Mouse (Mus musculus) hindbrain, embryonic 14.5 days (tissue): ENCODE measurements at regions not wholly inside any gene's neighbourhood (a gene's known extent, or its start where the extent isn't known, plus 50 kb on each side); places are given as distances from the start of the nearest gene placed in this dataset.

Experiments
- ATAC-seq: fragments of 200-750 bp; cut with Nextera tagmentation; 2 replicates; pipeline ENCODE4 v1.8.0; 2017; ENCODE audit warnings: moderate number of reproducible peaks, mild to moderate bottlenecking, moderate TSS enrichment, moderate library complexity; ENCODE audit not compliant: low FRiP score
- DNase-seq: peaks from one replicate; pipeline ENCODE4 v3.0.0-alpha.2; 2015; ENCODE audit warnings: low spot score
- H3K27ac ChIP-seq: fragments of 300-500 bp; sonication (generic); 2 replicates; pipeline ENCODE4 v1.5.1; 2014; ENCODE audit warnings: mild to moderate bottlenecking, moderate library complexity
- H3K27me3 ChIP-seq: fragments of 300-500 bp; sonication (generic); 2 replicates; pipeline ENCODE4 v1.6.1; 2014; ENCODE audit warnings: mild to moderate bottlenecking, low read length, mixed read lengths; ENCODE audit not compliant: control insufficient read depth, insufficient read depth
- H3K36me3 ChIP-seq: fragments of 300-500 bp; sonication (generic); replicated peaks from 2 replicates; pipeline ENCODE4 v1.6.1; 2014; ENCODE audit not compliant: control insufficient read depth, insufficient read depth
- H3K4me1 ChIP-seq: fragments of 300-500 bp; sonication (generic); replicated peaks from 2 replicates; pipeline ENCODE4 v1.6.1; 2014; ENCODE audit warnings: antibody characterized with exemption, low read length, mixed read lengths; ENCODE audit not compliant: control insufficient read depth, insufficient read depth
- H3K4me2 ChIP-seq: fragments of 300-500 bp; sonication (generic); replicated peaks from 2 replicates; pipeline ENCODE4 v1.6.1; 2014; ENCODE audit warnings: mild to moderate bottlenecking, moderate library complexity
- H3K4me3 ChIP-seq: fragments of 300-500 bp; sonication (generic); replicated peaks from 2 replicates; pipeline ENCODE4 v1.5.1; 2014; ENCODE audit warnings: mild to moderate bottlenecking, low read length
- H3K9ac ChIP-seq: fragments of 300-500 bp; sonication (generic); 2 replicates; pipeline ENCODE4 v1.6.1; 2014
- H3K9me3 ChIP-seq: fragments of 300-500 bp; sonication (generic); 2 replicates; pipeline ENCODE4 v1.6.1; 2016; ENCODE audit warnings: low read length; ENCODE audit not compliant: control insufficient read depth
- WGBS: fragments of 180-500 bp; shearing (Covaris S2); extraction: QIAGEN DNeasy Blood & Tissue Kit; methylation state at CpG from one replicate; pipeline ENCODE4 v1.1.7; 2014; 5-methylcytosine and 5-hydroxymethylcytosine counted together

DNA sequence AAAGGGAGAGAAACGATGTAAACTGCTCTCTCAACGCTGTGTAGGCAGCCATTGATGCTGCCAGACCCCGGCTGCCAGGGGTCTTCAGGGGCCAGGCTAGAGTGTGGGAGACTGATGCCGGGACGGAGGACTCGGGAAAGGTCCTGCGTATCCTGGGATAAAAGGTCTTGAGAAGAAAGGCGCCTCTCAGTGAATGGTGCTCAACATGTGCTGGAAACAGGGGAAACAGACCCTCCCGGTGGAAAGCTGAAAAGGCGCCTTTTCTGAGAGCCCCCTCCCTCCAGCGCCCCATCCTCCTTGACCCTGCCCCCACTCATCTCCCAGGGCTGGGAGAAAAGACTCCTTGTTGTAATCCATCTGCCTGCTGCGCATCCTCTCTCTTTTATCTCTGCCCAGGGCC is 101.1 kb upstream of the Lrig1 start:
- Histone ChIP-seq H3K4me3 (no peak overlapping the region), H3K4me1 (no peaks in the 10 kb centered on the region), H3K4me2 (peak overlapping the region; percentile 28), H3K9ac (no peak overlapping the region), H3K36me3 (no peaks in the 10 kb centered on the region), H3K27me3 (no peaks in the 10 kb centered on the region), H3K9me3 (peaks cover 10% of the 10 kb centered on the region), H3K27ac (no peak overlapping the region)
- ATAC-seq = peak; percentile 40; the same call in 1 of the 2 replicates
- DNase-seq = no peak
- WGBS = 7% methylated on average over 11 of the region's 12 CpGs

DNA sequence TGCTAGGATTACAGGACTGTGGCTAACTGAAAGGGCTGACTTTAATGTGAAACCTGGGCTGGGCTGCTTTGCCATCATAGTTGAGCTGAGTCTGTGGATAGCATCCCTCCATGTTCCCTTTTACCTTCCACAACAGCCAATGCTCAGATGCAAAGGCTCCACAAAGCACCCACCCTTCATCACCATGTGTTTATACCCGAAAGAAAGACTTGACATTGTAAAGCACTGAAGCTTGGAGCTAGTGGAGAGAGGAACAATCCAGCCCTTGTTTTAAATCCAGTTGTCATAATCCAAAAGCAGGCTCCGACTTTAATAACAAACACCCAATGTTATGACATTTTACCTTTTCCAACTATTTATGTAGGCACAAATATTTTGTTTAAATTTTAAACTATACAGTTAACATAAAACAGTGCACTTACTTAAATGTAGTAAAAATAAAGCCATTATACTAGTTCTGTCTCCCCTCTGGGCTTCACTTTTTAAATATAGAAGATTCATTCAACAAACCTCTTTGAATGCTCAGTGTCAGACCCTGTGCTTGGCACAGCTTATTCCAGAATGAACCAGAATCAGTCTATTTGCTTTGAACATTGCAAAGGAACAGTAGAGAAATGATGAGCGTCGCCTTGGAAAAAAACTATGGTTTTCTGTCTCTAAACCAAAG is 98.7 kb upstream of the Lrig1 start:
- H3K27ac ChIP-seq = no peak overlapping the region
- DNase-seq (no peak), ATAC-seq (no peak)
- no peak overlapping the region for H3K9ac ChIP-seq
- no peak overlapping the region for H3K4me2 ChIP-seq
- H3K4me1 ChIP-seq = no peaks in the 10 kb centered on the region
- H3K36me3 ChIP-seq = no peaks in the 10 kb centered on the region
- WGBS = 88% methylated on average over 4 of the region's 4 CpGs
- no peaks in the 10 kb centered on the region for H3K27me3 ChIP-seq
- no peak overlapping the region for H3K4me3 ChIP-seq
- H3K9me3 ChIP-seq = peaks cover 10% of the 10 kb centered on the region

DNA sequence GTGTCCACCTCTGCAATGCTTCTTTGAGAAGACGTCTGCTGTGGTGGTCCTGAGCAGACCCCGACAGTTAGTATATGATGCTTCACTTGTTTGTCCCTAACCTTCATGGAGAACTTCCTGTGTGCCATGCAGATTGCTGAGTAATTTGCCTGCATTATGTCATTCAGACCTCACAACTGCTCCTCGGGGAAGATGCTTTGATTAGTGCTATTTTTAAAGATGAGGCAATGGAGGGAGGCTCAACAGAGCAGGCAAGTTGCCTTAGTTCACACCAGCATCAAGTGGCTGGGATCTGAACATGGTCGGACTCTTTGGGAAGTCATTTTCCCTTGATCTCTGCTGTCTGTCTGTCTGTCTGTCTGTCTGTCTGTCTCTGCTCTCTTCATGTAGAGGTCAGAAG is 95.5 kb upstream of the Lrig1 start:
- Histone ChIP-seq H3K27ac (no peak overlapping the region), H3K4me2 (no peak overlapping the region), H3K4me3 (no peak overlapping the region), H3K27me3 (no peaks in the 10 kb centered on the region), H3K9ac (no peak overlapping the region), H3K4me1 (no peaks in the 10 kb centered on the region), H3K36me3 (no peaks in the 10 kb centered on the region), H3K9me3 (peaks cover 10% of the 10 kb centered on the region)
- DNase-seq (no peak), ATAC-seq (no peak)
- WGBS = 86% methylated on average over 4 of the region's 4 CpGs

DNA sequence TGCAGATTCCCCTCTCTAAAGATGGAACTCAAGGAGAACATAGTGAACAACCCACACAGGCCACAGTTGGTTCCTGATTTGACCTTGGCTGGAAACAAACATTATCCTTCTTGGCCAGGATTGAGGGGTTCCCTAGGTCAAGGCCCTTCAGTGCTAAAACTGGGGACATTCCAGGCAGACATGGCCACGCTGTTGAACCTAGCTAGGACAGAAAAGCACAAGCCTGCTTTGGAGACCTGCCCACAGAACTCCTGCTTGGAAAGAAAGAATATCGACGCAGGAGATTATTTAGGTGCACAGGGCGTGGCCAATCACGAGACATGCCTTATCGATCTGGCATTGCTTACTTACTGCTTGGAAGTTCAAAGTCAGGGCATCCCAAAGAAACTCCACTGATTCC is 93.6 kb upstream of the Lrig1 start:
- Histone ChIP-seq H3K9me3 (peaks cover 10% of the 10 kb centered on the region), H3K27me3 (no peaks in the 10 kb centered on the region), H3K27ac (no peak overlapping the region), H3K9ac (no peak overlapping the region), H3K4me1 (0 out of 2 replicates have a peak, but pooled peaks cover 2% of the 10 kb centered on the region), H3K36me3 (no peaks in the 10 kb centered on the region), H3K4me2 (no peak overlapping the region), H3K4me3 (no peak overlapping the region)
- no peak for ATAC-seq
- no peak for DNase-seq
- 96% methylated on average over 6 of the region's 6 CpGs for WGBS

- Histone ChIP-seq H3K4me1 (0 out of 2 replicates have a peak, but pooled peaks cover 7% of the 10 kb centered on the region), H3K4me3 (no peak overlapping the region), H3K4me2 (no peak overlapping the region), H3K9ac (no peak overlapping the region), H3K27ac (no peak overlapping the region), H3K9me3 (peaks cover 10% of the 10 kb centered on the region), H3K36me3 (no peaks in the 10 kb centered on the region), H3K27me3 (no peaks in the 10 kb centered on the region)
- ATAC-seq = no peak
- WGBS = 90% methylated on average over 4 of the region's 4 CpGs
- DNase-seq = no peak
These were observed 92.4 kb upstream of the Lrig1 start for GRCm38 (mm10) chr6:94792312-94792711.

DNA sequence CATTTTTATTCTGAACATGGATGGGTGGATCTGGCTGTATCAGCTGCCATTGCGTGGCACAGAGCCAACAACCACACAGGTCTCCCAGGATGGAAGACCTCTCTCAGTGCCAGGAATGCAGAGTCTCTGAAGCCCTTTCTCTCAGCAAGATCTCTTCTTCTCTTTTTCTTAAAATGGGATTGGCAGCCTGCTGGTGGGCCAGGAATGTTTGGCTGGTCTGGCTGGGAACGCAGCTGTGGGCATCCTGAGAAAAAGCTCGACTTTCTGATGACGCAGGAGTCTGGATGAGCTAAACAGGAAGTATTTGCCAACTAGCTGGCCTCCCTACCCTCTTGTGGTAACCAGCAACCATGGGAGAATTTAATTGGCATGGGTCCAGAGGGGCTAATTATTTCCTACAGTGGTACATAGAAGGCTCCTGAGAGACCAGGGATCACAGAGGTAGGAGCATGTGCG is 89.4 kb upstream of the Lrig1 start:
- WGBS = 51% methylated on average over 5 of the region's 5 CpGs
- Histone ChIP-seq H3K27ac (peak overlapping the region; percentile 23; the same call in 1 of the 2 replicates), H3K36me3 (no peaks in the 10 kb centered on the region), H3K9me3 (no peaks in the 10 kb centered on the region), H3K4me2 (no peak overlapping the region), H3K4me3 (no peak overlapping the region), H3K9ac (no peak overlapping the region), H3K4me1 (0 out of 2 replicates have a peak, but pooled peaks cover 7% of the 10 kb centered on the region), H3K27me3 (no peaks in the 10 kb centered on the region)
- peak; percentile 77 for DNase-seq
- ATAC-seq = peak; percentile 85

- 0 out of 2 replicates have a peak, but pooled peaks cover 4% of the 10 kb centered on the region for H3K4me1 ChIP-seq
- H3K36me3 ChIP-seq = no peaks in the 10 kb centered on the region
- no peak overlapping the region for H3K4me2 ChIP-seq
- ATAC-seq (no peak), DNase-seq (no peak)
- H3K27ac ChIP-seq = no peak overlapping the region
- H3K9ac ChIP-seq = no peak overlapping the region
- 79% methylated on average over 1 of the region's 1 CpGs for WGBS
- no peak overlapping the region for H3K4me3 ChIP-seq
- H3K27me3 ChIP-seq = no peaks in the 10 kb centered on the region
- no peaks in the 10 kb centered on the region for H3K9me3 ChIP-seq
These were observed 83.5 kb upstream of the Lrig1 start for GRCm38 (mm10) chr6:94783471-94783870.

- H3K9ac ChIP-seq = no peak overlapping the region
- no peak overlapping the region for H3K4me3 ChIP-seq
- ATAC-seq (no peak), DNase-seq (no peak)
- H3K4me2 ChIP-seq = no peak overlapping the region
- 85% methylated on average over 4 of the region's 4 CpGs for WGBS
- no peaks in the 10 kb centered on the region for H3K27me3 ChIP-seq
- no peak overlapping the region for H3K27ac ChIP-seq
- no peaks in the 10 kb centered on the region for H3K9me3 ChIP-seq
- no peaks in the 10 kb centered on the region for H3K36me3 ChIP-seq
- no peaks in the 10 kb centered on the region for H3K4me1 ChIP-seq
These were observed 80.7 kb upstream of the Lrig1 start for GRCm38 (mm10) chr6:94780621-94781020.

DNA sequence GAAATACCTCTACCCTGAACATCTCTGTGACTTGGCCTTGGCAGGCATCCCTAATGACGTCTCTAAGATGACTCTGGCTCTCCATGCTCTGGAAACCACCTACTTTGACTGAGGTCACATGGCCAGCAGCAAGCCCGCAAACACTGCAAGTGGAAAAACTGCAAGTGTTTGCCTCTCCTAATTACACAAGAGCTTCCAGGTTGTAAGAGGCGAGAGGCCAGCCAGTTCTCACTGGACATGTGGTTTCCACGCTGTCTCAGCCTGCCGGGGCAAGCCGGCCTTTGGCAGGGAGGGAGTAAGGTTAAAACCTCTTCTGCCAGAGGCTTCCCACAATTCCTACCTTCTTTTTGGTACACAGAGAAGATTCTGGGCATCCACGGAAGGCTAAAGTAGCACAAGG is 79.9 kb upstream of the Lrig1 start:
- H3K4me1 ChIP-seq = no peaks in the 10 kb centered on the region
- DNase-seq = no peak
- H3K4me3 ChIP-seq = no peak overlapping the region
- H3K27ac ChIP-seq = no peak overlapping the region
- H3K9ac ChIP-seq = no peak overlapping the region
- no peak overlapping the region for H3K4me2 ChIP-seq
- no peaks in the 10 kb centered on the region for H3K36me3 ChIP-seq
- no peak for ATAC-seq
- WGBS = 87% methylated on average over 7 of the region's 7 CpGs
- H3K9me3 ChIP-seq = no peaks in the 10 kb centered on the region
- H3K27me3 ChIP-seq = no peaks in the 10 kb centered on the region

DNA sequence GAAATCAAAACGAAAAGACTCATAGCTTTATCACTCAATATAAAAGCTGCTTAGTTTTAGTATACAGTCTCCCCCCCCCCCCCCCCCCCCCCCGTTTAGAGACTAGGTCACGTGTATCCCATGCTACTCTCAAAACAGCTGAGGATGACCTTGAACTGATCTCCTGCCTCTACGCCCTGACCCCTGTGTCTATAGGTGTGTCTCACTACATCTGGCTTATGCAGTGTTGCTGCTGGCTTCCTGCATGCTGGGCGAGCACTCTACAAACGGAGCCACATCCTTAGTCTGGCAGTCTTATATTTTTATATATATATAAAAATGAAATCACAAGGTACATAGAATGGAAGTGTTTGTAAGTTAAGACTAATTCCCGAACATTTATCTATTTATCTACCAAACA is 79.3 kb upstream of the Lrig1 start:
- 80% methylated on average over 7 of the region's 7 CpGs for WGBS
- no peak overlapping the region for H3K9ac ChIP-seq
- no peak overlapping the region for H3K27ac ChIP-seq
- no peaks in the 10 kb centered on the region for H3K36me3 ChIP-seq
- no peaks in the 10 kb centered on the region for H3K27me3 ChIP-seq
- no peak overlapping the region for H3K4me3 ChIP-seq
- H3K4me2 ChIP-seq = no peak overlapping the region
- no peaks in the 10 kb centered on the region; the same call in 1 of the 2 replicates for H3K4me1 ChIP-seq
- ATAC-seq = no peak
- H3K9me3 ChIP-seq = no peaks in the 10 kb centered on the region
- no peak for DNase-seq
